Mouse (Mus musculus) erythroblast, embryonic 14.5 days (primary cell): ENCODE data around the gene Brd4. TPM values are rescaled to one million over a fixed set of nuclear protein-coding genes. Genes with fewer than 3 reads are reported as not detected.

Experiments used
- H3K27me3 ChIP-seq: 2 replicates; pipeline ENCODE4 v1.6.1; 2012; ENCODE audit warnings: inconsistent platforms; ENCODE audit not compliant: control insufficient read depth
- H3K36me3 ChIP-seq: 2 replicates; pipeline ENCODE4 v1.6.1; 2012; ENCODE audit warnings: mild to moderate bottlenecking, inconsistent platforms; ENCODE audit not compliant: control insufficient read depth
- H3K4me1 ChIP-seq: 2 replicates; pipeline ENCODE4 v1.6.1; 2012; ENCODE audit warnings: inconsistent platforms; ENCODE audit not compliant: control insufficient read depth
- H3K4me3 ChIP-seq: replicated peaks from 2 replicates; pipeline ENCODE3; 2012; ENCODE audit warnings: moderate library complexity, mild to moderate bottlenecking, inconsistent platforms
- H3K9me3 ChIP-seq: 2 replicates; pipeline ENCODE4 v1.6.1; 2012; ENCODE audit warnings: low read length, inconsistent platforms, mixed read lengths; ENCODE audit not compliant: control insufficient read depth
- GATA1 ChIP-seq: IDR thresholded peaks from 2 replicates; pipeline ENCODE4 v1.6.1; 2012; ENCODE audit warnings: low read length, inconsistent platforms, mixed read lengths
- TAL1 ChIP-seq: IDR thresholded peaks from 3 replicates; pipeline ENCODE4 v1.6.1; 2012; ENCODE audit warnings: low read length, inconsistent platforms, mixed read lengths
- polyA plus RNA-seq: library from polyadenylated mRNA; stranded (reverse); fragments of >175 nt; gene quantifications from 2 replicates; pipeline ENCODE4 v1.2.3, GENCODE M21; 2012

Gene Brd4
- polyA plus RNA-seq, 1 experiment: 26.1 TPM

GRCm38 (mm10) chr17:32268096-32268495, 16.4 kb downstream of the Brd4 start:
- Histone ChIP-seq H3K9me3 (no peaks in the 10 kb centered on the region), H3K36me3 (peaks cover 38% of the 10 kb centered on the region), H3K27me3 (no peaks in the 10 kb centered on the region), H3K4me3 (no peak overlapping the region), H3K4me1 (peaks cover 21% of the 10 kb centered on the region)
- TF ChIP-seq TAL1 (no peak), GATA1 (no peak)

GRCm38 (mm10) chr17:32267617-32268016, 16.9 kb downstream of the Brd4 start:
- Histone ChIP-seq H3K4me3 (no peak overlapping the region), H3K9me3 (no peaks in the 10 kb centered on the region), H3K27me3 (no peaks in the 10 kb centered on the region), H3K36me3 (peaks cover 38% of the 10 kb centered on the region), H3K4me1 (peaks cover 21% of the 10 kb centered on the region)
- TF ChIP-seq GATA1 (no peak), TAL1 (no peak)

GRCm38 (mm10) chr17:32263672-32264071, 20.9 kb downstream of the Brd4 start:
- Histone ChIP-seq H3K36me3 (peaks cover 18% of the 10 kb centered on the region), H3K27me3 (no peaks in the 10 kb centered on the region), H3K4me3 (no peak overlapping the region), H3K9me3 (no peaks in the 10 kb centered on the region), H3K4me1 (peaks cover 27% of the 10 kb centered on the region)
- no peak for TF ChIP-seq GATA1

- no peak for TF ChIP-seq GATA1
- TF ChIP-seq TAL1: no peak
- H3K9me3 ChIP-seq: no peaks in the 10 kb centered on the region
- H3K27me3 ChIP-seq: no peaks in the 10 kb centered on the region
- H3K4me1 ChIP-seq: peaks cover 30% of the 10 kb centered on the region
- H3K36me3 ChIP-seq: peaks cover 16% of the 10 kb centered on the region
- no peak overlapping the region for H3K4me3 ChIP-seq
Measured at GRCm38 (mm10) chr17:32262831-32263559, 21.5 kb downstream of the Brd4 start.

- H3K36me3 ChIP-seq: peaks cover 13% of the 10 kb centered on the region
- TF ChIP-seq TAL1 (no peak), GATA1 (no peak)
- H3K4me1 ChIP-seq: peaks cover 35% of the 10 kb centered on the region
Measured at GRCm38 (mm10) chr17:32258869-32259268, 25.7 kb downstream of the Brd4 start.

GRCm38 (mm10) chr17:32257944-32258343, 26.6 kb downstream of the Brd4 start:
- peaks cover 36% of the 10 kb centered on the region for H3K4me1 ChIP-seq
- peaks cover 17% of the 10 kb centered on the region for H3K36me3 ChIP-seq
- H3K9me3 ChIP-seq: no peaks in the 10 kb centered on the region
- H3K27me3 ChIP-seq: no peaks in the 10 kb centered on the region
- no peak overlapping the region for H3K4me3 ChIP-seq
- TF ChIP-seq TAL1 (no peak), GATA1 (no peak)

More at GRCm38 (mm10) chr17:32258869-32259268, 25.7 kb downstream of the Brd4 start:
- H3K9me3 ChIP-seq: no peaks in the 10 kb centered on the region
- no peaks in the 10 kb centered on the region for H3K27me3 ChIP-seq
- no peak overlapping the region for H3K4me3 ChIP-seq

- H3K4me1 ChIP-seq: peaks cover 36% of the 10 kb centered on the region
Measured at GRCm38 (mm10) chr17:32257452-32257851, 27.1 kb downstream of the Brd4 start.

GRCm38 (mm10) chr17:32256896-32257295, 27.6 kb downstream of the Brd4 start:
- no peak for TF ChIP-seq TAL1
- no peak for TF ChIP-seq GATA1
- Histone ChIP-seq H3K27me3 (no peaks in the 10 kb centered on the region), H3K36me3 (peaks cover 21% of the 10 kb centered on the region), H3K4me3 (no peak overlapping the region), H3K9me3 (no peaks in the 10 kb centered on the region), H3K4me1 (peaks cover 36% of the 10 kb centered on the region)

More at GRCm38 (mm10) chr17:32257452-32257851, 27.1 kb downstream of the Brd4 start:
- Histone ChIP-seq H3K4me3 (no peak overlapping the region), H3K36me3 (peaks cover 19% of the 10 kb centered on the region), H3K27me3 (no peaks in the 10 kb centered on the region), H3K9me3 (no peaks in the 10 kb centered on the region)
- TF ChIP-seq GATA1 (no peak), TAL1 (no peak)

GRCm38 (mm10) chr17:32253261-32253660, 31.3 kb downstream of the Brd4 start:
- no peaks in the 10 kb centered on the region for H3K27me3 ChIP-seq
- no peak overlapping the region for H3K4me3 ChIP-seq
- no peaks in the 10 kb centered on the region for H3K9me3 ChIP-seq
- H3K4me1 ChIP-seq: peaks cover 25% of the 10 kb centered on the region
- peaks cover 31% of the 10 kb centered on the region for H3K36me3 ChIP-seq
- TF ChIP-seq GATA1 (no peak), TAL1 (no peak)
